Mouse (Mus musculus): ENCODE data around the gene Ubl4b. TPM values are rescaled to one million over a fixed set of nuclear protein-coding genes. Genes with fewer than 3 reads are reported as not detected.
A peak's percentile ranks its signal among the peaks of the same experiment; 100 is the strongest.

Gene Ubl4b
- total RNA-seq (2021): not detected
- long read RNA-seq, experiment 1: 0 reads
- long read RNA-seq, experiment 2: 0 reads

DNA sequence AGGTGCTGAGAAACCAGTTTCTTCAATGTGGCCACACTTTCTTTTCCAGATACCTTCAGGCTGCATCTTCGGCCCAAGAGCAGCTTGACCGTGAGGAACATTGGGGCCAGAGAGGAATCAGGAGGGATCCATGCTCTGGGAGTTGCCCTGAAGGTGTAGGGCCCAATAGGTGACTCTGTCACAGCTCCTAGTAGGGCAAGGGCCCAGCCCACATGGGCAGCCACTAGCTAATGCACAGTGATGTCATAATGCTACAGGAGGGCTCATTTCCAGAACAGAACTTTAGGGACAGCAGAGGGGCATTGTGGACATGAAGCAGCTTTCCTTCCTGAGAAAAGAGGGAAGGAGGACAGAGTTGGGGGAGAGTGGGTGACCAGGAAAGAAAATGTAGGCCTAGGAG, at the start of gene Ubl4b:
Gene Ubl4b (minus strand): TSS at position 232 of the 400 bp plus-strand sequence.
- no peak for DNase-seq

DNA sequence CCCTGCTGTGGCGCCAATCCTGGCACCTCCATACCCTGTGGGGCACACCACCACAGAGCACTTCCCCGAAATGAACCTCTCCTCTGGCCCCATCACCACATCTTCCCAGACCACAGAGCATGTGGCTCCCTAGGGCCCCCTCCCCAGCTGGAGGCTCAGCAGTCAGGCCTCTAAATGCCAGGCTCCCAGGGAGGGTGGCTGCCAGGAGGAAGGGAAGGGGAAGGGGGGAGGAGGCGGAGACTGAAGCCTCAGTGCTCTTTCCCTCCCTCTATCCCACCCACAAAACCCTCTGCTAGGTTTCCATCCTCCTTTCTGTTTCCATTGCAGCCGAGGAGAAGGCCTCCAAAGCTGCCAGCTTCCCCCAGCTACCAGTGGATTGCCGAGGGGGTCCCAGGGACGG, 45.3 kb upstream of the Ubl4b start:
- no peak for DNase-seq

DNA sequence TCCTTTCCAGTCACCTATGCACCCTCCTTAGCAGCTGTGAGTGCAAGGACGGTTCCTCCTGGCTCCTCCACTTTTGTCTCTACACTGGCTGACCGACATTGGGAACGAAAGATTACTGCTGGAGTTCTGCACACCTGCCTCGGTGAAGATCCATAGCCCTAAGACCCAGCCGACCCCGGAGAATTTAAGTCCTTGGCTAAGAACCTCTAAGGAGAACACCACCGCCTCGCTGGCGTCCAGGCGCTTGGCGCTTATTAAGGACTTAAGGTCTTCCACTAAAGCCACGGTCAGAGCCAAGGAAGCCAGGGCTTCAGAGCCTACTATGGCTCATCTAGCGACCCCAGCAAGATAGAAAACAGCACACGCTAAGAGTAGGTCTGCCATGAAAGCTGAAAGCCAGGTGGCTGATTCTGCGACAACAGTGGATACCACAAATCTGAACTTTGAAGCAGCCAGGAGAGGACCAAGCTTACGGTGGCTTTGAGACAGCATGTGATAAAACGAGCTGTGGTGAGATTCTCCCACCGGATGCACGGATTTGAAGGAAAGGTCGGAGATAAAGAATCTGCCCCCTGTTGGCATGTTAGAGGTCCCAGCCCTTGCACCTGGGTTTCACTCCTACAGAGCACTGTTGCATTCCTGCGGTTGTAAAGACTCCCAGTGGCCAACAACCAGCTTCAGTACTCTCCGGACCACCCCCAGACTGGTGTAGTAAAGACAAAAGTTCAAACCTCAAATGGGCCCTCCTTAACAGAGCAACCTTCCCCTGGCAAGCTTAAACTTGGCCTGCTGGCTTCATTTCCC, 42.9 kb upstream of the Ubl4b start:
- no peak for DNase-seq

DNA sequence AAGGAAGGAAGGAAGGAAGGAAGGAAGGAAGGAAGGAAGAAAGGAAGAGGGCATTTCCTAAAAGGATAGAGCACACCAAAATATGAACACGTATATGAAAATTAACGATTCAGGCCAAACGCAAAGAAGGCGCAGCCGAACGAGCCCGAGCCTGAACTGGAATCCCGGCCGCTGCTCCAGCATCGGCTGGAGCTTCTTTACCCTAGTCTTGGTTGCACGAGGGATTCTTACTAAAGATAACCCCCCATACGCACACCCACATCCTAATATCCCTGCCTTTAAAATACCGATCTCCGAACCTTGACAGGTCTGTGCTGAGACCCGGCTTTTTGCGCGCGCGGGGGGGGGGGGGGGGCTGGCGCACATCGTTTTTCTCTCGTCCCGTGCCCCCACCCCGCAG, 42.3 kb upstream of the Ubl4b start:
- no peak for DNase-seq

DNA sequence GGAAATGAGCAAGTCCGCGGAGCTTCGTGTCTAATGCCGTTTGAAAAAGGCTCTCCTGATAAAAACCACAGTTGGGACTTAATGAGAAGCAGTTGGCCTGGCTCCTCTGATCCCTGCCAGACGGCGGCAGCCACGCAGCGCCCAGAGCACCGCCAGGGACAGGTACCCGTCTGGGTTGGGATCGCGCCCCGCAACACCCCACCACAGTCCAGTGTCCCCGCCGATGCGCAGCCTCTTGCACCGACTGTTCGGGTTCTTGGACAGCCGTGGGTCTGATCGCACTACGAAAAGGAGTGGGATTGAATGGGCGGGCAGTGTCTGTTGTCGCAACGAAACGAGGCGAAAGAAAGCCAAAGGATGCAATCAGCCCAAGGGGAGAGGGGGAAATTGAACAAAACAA, 41.7 kb upstream of the Ubl4b start:
- peak; percentile 6 to 55 for DNase-seq

DNA sequence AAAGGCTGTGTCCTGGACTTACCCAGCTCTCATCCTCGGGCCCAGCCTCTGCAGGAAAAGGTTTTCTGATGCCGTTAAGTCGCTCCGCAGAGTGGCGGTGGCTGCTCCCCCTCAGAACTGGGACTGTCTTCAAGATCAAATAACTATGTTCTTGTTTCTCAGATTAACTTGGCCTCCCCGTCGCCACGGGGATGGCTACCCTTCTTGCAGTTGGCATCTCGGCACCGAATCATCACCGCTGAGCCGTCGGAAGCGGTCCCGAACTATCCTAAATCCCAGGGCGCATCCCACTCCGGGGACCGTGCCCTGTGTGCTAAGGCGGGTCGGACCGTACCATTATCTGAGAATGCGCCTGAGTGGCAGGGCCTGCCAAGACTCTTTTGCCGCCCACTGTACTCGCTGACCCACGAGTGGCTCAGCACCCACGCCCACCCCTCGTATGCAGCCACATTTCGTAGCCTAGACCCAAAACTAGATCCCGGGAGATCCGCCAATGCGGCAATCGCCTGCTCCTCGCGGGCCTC, 41.1 kb upstream of the Ubl4b start:
- peak in 1 of 2 experiments; percentile 34 for DNase-seq

DNA sequence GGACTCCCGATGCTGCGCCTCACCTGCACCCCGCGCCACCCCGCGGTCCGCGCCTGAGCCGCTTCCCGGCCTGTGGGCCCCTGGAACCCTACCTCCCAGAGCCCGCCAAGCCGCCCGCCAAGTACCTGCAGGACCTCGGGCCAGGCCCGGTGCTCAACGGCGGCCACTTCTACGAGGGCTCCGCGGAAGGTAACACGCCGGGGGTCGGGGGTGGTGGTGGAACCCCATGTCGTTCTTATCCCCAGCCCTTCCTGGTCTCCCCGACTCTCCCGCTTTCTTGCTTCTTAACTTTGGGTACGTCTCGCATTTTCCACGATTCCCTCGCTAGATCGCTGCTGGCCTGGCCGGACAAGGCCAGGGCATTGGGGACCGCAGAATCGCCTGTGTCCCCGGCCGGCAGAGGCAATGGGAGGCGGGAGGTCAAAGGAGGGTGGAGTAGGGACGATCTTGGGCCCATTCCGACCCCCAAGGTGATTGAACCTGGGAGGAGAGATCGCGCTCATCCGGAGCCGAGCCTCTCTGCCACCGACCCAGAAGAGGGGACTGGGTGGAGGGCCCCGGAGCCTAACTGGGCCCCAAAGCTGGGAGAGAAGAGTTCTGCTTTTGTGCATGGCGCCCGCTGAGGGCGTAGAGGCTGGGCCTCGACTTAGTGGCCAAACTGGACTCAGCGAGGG, 40.5 kb upstream of the Ubl4b start:
- peak in 1 of 2 experiments; percentile 38 for DNase-seq

DNA sequence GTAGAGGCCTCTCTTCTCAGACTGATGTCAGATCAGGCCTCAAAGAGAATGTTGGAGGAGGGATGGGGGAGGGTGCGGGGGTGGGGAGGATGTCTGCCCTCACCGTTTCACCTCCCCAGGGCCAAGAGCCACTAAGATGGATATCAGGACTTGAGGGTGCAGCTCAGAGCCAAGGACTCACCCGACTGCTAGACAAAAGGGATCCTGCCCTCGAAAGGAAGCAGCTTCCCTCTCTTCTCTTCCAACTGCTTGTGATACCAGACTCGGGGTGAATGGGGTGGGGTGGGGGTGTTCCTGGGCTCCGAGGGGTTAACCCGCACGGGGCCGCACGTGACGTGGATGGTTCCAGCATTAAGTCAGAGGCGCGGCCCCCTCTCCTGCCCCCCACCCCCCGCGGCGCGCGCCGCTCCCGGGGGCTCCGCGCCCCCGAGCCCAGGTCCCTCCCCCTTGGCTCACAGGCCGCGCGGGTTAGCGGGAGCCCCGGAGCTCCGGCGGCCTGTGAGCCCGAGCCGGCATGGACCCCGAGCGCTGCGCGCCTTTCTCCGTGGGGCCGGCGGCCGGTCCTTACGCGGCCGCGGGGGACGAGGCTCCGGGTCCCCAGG, 39.9 kb upstream of the Ubl4b start, which contains the start of gene Alx3:
Gene Alx3 (plus strand): TSS at position 370 of the 602 bp plus-strand sequence.
- DNase-seq: no peak

DNA sequence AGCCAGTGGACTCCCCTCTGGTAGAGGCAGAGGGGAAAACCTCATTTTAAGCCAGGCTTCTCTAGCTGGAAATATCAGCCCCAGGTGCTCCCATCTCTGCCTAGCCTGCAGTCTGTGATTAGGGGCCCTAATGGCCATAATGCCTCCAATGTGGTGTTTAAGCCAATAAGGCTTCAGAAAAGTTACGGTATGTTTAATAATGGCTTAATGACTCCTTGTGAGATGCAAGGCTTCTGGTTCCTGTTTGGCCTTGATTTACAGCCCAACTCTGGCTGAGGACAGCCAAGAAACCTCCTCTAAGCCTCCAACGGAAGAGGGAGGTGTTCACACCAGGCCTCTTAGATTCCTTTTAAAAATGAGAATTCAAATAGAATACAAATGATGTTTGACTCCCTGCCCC, 38.8 kb upstream of the Ubl4b start:
- no peak for DNase-seq

DNA sequence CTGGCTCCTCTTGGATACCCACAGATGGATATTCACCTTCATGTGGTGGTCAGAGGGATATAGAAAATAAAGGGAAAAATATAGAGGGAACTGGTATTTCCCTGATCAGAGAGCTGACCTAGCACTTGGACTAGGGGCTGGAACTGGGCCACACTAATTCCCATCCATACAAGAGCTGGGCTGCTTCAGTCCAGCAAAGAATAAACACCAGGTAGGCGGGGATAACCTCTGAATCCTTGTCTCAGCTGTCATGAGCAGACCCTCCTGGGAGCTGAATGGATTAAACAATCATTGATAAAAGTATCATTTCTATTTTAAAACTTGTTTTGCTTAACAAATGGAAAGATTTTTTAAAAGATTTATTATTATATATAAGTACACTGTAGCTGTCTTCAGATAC, 36.7 kb upstream of the Ubl4b start:
- no peak for DNase-seq

DNA sequence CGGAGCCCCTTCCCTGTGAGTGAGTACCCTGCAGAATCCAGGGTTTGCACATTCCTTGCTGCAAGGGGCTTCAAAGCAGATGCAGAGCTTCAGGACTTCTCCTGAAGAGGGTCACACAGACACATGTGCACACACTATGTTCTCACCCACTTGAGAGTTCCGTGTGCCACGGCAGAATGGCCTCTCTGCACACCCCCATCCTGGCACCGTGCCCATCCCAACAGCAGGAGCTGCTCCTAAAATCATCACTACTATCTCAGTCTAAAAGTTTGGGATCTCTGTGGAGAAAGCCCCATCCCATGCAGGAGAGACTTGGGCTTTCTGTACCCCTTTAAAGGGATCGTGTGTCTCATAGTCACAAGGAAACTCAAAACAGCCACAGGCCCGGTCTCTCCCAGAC, 31.6 kb upstream of the Ubl4b start:
- no peak for DNase-seq

DNA sequence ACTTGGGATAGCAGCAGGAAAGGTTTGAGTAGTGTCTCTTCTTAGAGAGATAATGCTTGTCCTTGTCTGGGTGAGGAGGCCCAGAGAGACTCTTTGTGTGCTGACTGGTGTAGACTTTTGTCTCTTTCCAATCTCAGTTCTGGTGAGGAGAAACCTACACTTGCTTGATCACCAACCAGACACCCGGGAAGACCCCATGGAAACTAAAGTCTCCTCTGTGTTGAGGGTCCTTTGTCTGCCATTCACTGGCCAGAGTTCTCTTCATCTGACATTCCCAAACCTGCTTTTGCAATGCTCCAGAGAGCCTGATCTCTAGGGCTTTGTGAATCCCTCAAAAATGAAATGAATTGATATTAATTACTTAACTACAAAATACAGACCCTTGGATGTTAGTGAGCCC, 29.0 kb upstream of the Ubl4b start:
- DNase-seq: no peak

DNA sequence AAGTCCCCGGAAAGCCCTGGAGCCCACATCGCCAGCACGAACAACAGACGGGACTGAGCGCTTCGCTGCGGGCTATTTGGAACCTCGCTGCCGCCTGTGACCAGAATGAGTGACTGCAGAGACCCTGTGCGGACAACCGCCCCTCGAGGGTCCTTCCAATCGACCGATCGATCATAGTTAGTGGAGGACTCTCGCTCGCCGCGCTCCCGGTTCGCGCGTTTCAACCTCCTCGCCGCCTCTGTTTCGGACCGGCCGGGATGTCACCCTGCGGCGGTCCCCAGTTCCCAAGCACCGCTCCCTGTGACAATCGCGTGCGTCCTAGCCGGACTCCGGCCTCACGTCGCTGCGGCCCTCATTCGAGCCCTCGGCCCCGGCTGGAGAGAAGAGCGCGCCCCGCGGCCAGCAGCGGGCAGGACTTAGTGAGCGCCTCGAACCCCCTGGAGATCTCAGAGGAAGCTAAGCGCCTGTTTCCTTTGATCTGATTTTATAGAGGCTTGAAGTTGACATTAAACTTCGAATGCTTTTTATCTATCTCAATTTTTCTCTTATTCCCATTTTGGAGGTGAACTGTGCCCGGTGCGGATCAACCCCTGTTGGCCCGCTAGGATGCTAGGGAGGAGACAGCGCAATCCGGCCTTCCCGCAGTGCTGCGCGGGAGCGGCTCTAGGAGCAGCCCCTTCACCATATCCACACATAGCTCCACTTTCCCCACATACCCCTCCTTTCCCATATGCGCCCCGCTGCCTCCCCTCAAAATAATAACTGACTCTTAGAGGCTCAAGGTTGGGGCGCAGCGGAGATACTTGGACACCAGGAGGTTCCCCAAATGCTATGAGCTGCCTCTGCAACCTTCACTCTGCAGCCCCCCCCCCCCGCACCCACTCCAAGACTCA, 28.2 kb upstream of the Ubl4b start:
- DNase-seq: peak in 1 of 2 experiments; percentile 26

DNA sequence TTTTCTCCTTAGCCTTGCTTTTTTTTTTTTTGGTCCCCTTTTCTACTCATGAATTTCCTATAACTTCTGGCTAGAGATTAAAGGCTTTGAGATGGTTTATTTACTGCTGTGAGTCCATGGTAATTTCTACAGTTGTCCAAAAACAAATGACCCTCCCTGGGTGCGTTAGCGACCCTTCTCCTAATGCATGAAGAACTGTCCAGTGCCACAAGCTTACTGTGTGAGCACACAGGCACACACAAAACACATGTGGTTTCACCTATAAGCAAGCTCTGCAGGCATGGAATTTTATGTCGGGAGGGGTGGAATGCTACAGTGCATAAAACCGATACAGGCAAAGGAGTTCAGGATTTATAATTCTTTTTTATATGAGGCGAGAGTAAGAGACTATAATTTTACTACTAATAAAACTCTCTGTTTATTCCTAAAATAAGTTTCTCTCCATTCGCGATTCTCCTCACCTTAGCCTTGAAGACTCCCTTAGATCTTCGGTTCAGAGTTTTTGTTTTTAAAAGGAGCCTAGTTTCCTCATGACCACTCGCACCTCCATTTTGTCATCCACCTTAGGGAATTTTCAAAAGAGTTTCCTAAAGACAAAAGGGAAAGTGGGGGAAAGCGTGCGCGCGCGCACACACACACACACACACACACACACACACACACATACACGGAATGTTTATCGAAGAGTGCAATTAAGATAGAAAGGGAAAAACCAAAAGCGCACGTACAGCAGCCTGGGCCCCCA, 27.4 kb upstream of the Ubl4b start:
- no peak for DNase-seq

DNA sequence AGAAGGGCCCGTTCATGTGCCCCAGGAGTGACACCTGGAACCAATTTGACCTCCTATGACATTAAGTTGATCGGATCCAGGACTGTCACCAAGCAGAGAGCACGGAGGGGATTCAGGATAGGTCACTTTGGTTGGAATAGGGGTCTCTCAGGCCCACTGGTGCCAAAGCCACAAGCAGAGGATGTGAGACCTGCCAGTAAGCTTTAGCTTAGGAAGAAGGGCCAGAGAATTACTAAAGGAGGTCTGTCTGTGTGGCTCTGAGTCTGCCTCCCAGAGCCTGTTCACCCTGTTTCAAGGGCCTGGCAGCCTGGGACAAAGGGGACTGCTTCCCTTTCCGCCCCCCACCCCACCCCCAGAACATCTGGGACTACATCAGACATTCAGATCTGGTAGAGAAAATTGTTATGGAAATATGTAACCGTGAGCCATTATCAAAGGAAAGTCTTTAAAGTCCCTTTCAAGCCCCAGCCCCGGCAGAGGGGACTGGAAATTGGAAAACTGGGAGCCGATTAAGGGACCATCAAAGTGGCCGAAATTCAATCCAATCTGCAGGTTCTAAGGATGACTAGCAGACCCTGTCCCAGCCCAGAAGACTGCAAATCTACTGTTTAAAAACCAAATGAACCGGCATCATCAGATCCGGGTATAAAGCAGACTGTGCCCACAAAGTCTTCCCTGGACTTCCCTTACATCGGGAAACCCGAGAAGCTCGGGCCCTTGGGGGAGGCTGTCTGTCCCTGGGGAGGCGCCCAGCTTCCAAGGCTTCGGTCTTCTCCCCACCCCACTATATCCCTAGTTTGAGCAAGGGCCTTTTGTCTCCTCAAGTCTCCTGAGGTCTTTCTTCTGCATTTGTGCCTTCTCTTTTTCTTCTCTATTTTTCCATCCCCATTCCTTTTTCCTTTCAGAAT, 26.5 kb upstream of the Ubl4b start:
- DNase-seq: no peak

DNA sequence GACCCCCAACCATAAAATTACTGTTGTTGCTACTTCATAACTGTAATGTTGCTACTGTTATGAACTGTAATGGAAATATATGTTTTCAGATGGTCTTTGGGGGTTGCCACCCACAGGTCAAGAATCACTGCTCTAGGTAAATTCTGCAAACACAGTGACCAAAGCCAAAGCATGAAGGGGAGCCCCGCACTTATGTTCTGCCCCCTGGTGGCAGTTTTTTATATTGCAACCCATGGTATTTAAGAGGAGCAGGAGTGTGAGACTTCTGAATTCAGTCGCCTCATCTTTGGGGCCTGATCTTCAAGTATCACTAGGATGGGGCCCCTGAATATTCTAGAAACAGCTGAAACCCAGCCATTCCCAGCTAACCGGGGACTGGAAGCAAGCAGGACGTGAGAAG, 24.6 kb upstream of the Ubl4b start:
- peak; percentile 39 to 83 for DNase-seq

DNA sequence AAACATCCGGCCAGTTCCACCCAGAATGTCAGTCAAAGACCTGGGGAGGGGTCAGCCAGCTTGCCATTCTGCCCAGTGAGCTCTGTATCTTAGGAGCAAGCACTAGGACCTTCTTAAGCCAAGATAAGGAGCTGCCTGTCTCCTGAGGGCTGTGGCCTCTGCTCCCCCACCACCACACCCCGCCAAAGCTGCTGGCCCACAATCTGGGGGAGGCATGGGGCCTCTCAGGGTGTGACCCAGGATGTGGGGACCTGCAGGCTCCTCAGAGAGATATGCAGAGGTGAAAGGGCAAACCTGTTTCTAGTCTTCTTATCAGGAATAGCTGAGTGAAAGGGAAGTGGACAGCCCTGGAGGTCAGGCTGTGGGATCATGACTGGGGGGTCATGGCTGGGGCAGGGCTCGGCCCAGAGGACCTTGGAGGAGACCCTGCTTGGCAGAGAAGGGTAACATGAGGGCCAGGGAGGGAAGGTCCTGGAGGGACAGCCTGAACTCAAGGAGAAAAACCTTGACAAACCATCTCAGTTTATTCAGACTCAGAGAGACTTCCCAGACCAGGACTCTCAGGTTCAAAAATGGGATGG, 23.0 kb upstream of the Ubl4b start:
- no peak for DNase-seq

DNA sequence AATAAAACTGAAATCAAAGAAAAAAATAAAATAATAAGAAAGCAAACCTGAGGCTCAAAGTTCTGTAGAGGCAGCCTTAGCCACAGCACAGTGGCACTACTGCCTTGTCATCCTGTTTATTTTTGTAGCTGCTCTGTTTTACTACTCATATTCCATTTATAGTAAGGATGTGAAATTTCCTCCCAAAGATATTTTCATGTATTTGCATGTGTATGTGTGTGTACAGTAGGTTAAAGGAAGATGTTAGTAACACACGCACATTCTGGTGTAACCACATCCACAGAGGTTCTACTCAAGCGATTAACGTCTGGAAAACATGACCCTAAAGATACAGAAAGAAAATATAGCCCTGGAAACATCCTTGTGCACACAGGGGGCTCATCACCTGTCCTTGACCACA, 21.9 kb upstream of the Ubl4b start:
- DNase-seq: no peak

DNA sequence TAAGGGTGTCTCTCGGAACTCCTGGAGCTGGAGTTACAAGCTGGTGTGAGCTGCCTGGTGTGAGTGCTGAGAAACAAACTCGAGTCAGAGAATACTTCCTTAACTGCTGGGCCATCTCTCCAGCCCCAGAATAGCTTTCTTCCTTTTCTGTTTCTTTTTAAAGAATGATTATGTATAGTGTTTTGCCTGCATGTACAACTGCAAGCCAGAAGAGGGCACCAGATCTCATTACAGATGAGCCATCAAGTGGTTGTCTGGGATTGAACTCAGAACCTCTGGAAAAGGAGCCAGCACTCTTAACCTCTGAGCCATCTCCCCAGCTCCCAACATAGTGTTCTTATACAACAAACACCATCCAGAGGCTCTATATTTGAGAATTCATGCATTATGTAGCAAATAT, 16.3 kb upstream of the Ubl4b start:
- DNase-seq: no peak

DNA sequence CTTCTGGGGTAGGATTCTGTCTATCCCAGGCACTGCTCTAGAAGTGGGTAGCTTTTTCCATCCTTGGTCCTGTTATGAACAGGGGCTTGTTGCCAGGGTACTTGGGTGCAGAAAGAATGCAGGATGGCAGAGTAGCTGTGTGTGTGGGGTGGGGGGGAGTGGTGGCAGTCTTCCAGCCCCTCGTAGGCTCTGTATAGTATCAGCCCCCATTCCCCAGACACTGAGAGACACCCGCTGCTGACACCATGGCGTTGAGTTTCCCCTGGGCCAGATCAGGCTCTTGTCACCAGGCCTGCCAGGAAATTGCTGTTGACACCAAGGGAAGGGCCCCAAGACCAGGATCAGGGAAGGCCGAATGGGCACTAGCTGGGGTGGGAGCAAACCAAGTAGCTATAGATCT, 13.8 kb upstream of the Ubl4b start:
- DNase-seq: no peak
